Mouse (Mus musculus) thymus, postnatal 4 days (tissue): ENCODE data around the gene Vmn1r224.

ENCODE experiments used
- DNase-seq: peaks from one replicate; pipeline ENCODE4 v3.0.0; 2021

Gene Vmn1r224

GRCm38 (mm10) chr17:20413846-20414245 is at the start of gene Vmn1r224:
Gene Vmn1r224 (plus strand): TSS chr17:20414146.
- no peak for DNase-seq

- no peak for DNase-seq
Measured at GRCm38 (mm10) chr17:20399105-20399504, 14.8 kb upstream of the Vmn1r224 start.

GRCm38 (mm10) chr17:20439263-20439662 is 25.3 kb downstream of the Vmn1r224 start:
- no peak for DNase-seq

GRCm38 (mm10) chr17:20473311-20473710 is 59.4 kb downstream of the Vmn1r224 start:
- DNase-seq: no peak
